Mouse (Mus musculus) mature B cell (primary cell): ENCODE results near the gene Phlpp1.

Experiments
- in situ Hi-C: fragments of 300-500 bp; cut with MboI; formaldehyde crosslinking; loops from 2 replicates; pipeline ENCODE4 v1.14.3; 2019

The Phlpp1 gene

GRCm38 (mm10) chr1:106171241-106172220 is at the start of gene Phlpp1:
Gene Phlpp1 (plus strand): TSS chr1:106171752.
- in situ Hi-C loops = loop anchor here (25.0 kb wide), 1 partner anchor 216 kb away; no protein-coding TSS in a partner anchor

GRCm38 (mm10) chr1:106126601-106127000 is 45.0 kb upstream of the Phlpp1 start:
- in situ Hi-C loops = no loop called here

- in situ Hi-C loops = no loop called here
Observed at GRCm38 (mm10) chr1:106131697-106132349, 39.7 kb upstream of the Phlpp1 start.

GRCm38 (mm10) chr1:106132350-106132700 is 39.2 kb upstream of the Phlpp1 start:
- in situ Hi-C loops = no loop called here

GRCm38 (mm10) chr1:106138691-106139090 is 32.9 kb upstream of the Phlpp1 start:
- in situ Hi-C loops = no loop called here

GRCm38 (mm10) chr1:106139137-106139536 is 32.4 kb upstream of the Phlpp1 start:
- in situ Hi-C loops = no loop called here

GRCm38 (mm10) chr1:106142010-106142409 is 29.5 kb upstream of the Phlpp1 start:
- in situ Hi-C loops = no loop called here

- in situ Hi-C loops = no loop called here
Observed at GRCm38 (mm10) chr1:106144534-106144933, 27.0 kb upstream of the Phlpp1 start.

- in situ Hi-C loops = no loop called here
Observed at GRCm38 (mm10) chr1:106145055-106145454, 26.5 kb upstream of the Phlpp1 start.

GRCm38 (mm10) chr1:106145565-106146190 is 25.9 kb upstream of the Phlpp1 start:
- in situ Hi-C loops = no loop called here

GRCm38 (mm10) chr1:106148386-106149380 is 22.9 kb upstream of the Phlpp1 start:
- in situ Hi-C loops = no loop called here

- in situ Hi-C loops = loop anchor here (5.0 to 25.0 kb wide), 2 partner anchors 80 to 235 kb away; no protein-coding TSS in a partner anchor
Observed at GRCm38 (mm10) chr1:106151846-106152245, 19.7 kb upstream of the Phlpp1 start.

GRCm38 (mm10) chr1:106152742-106153141 is 18.8 kb upstream of the Phlpp1 start:
- in situ Hi-C loops = loop anchor here (5.0 to 25.0 kb wide), 2 partner anchors 80 to 235 kb away; no protein-coding TSS in a partner anchor

- in situ Hi-C loops = loop anchor here (5.0 to 25.0 kb wide), 2 partner anchors 82 to 233 kb away; no protein-coding TSS in a partner anchor
Observed at GRCm38 (mm10) chr1:106154590-106154989, 17.0 kb upstream of the Phlpp1 start.

GRCm38 (mm10) chr1:106155087-106155567 is 16.4 kb upstream of the Phlpp1 start:
- in situ Hi-C loops = loop anchor here (25.0 kb wide), 1 partner anchor 232 kb away; no protein-coding TSS in a partner anchor

- in situ Hi-C loops = loop anchor here (25.0 kb wide), 1 partner anchor 232 kb away; no protein-coding TSS in a partner anchor
Observed at GRCm38 (mm10) chr1:106155702-106156101, 15.8 kb upstream of the Phlpp1 start.

GRCm38 (mm10) chr1:106157961-106158515 is 13.5 kb upstream of the Phlpp1 start:
- in situ Hi-C loops = loop anchor here (25.0 kb wide), 1 partner anchor 229 kb away; no protein-coding TSS in a partner anchor

- in situ Hi-C loops = loop anchor here (25.0 kb wide), 1 partner anchor 228 kb away; no protein-coding TSS in a partner anchor
Observed at GRCm38 (mm10) chr1:106159667-106160066, 11.9 kb upstream of the Phlpp1 start.

GRCm38 (mm10) chr1:106160916-106161315 is 10.6 kb upstream of the Phlpp1 start:
- in situ Hi-C loops = loop anchor here (25.0 kb wide), 1 partner anchor 226 kb away; no protein-coding TSS in a partner anchor

- in situ Hi-C loops = loop anchor here (25.0 kb wide), 1 partner anchor 225 kb away; no protein-coding TSS in a partner anchor
Observed at GRCm38 (mm10) chr1:106162581-106162980, 9.0 kb upstream of the Phlpp1 start.
